Mouse (Mus musculus) monocyte, adult 59 days (primary cell): Measurements from ENCODE around the gene Kif2a. TPM values are rescaled to one million over a fixed set of nuclear protein-coding genes. Genes with fewer than 3 reads are reported as not detected.

Source experiments
- total RNA-seq, 2 experiments: library from RNA; stranded (reverse); gene quantifications; one replicate each; pipeline ENCODE4 v1.2.4; 2023

Gene Kif2a
- total RNA-seq: 10 to 100 TPM; 49.1 to 52.1 TPM

GRCm38 (mm10) chr13:107021461-107022265, at the start of gene Kif2a:
Gene Kif2a, minus strand, starts transcription at chr13:107022126.

DNA sequence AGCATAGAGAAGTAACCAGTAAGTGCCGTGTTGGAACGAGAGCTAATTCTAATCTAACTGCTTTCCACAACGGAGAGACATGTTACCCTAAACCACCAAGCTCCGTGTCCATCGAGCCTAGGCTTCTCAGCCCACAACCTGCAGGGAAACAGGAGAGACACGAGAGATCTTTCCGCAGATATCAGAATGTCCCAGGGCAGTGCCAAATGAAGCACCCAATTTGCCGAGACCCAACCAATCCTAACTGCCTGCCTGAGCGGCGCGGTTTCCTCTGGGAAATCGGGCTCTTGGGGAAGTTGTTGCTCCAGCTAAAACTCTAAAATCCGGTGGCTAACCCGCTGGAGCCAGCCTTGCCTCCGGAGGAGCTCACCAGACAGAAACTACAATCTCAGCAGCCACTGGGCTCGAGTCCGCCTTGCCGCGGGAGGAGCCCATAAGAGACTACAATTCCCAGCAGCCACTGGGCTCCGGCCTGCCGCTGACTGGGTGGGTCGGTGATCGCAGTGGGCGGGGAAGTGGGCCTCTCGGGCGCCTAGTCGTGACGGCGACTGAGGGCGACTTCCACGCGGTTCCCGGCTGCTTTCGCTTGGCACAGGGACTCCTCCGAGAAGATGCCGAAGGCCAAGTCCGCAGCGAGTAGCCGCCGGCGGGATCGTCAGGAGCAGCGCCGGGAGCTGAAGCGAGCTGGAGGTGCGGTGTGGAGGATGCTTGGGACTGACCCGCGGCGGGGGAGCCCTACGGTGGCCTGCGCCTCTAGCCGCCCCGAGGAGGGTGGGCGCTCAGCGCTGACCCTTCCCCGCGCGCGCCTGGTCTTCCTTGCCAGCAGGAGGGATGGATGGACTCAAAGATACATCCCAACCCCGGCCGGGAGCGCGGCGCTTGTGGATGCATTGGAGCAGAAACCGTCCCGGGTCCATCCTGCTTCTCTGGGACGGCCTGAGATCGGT, 75.1 kb downstream of the Kif2a start, which contains the start of gene Dimt1:
Gene Dimt1, plus strand, starts transcription at position 534 of the 947 bp plus-strand sequence.

DNA sequence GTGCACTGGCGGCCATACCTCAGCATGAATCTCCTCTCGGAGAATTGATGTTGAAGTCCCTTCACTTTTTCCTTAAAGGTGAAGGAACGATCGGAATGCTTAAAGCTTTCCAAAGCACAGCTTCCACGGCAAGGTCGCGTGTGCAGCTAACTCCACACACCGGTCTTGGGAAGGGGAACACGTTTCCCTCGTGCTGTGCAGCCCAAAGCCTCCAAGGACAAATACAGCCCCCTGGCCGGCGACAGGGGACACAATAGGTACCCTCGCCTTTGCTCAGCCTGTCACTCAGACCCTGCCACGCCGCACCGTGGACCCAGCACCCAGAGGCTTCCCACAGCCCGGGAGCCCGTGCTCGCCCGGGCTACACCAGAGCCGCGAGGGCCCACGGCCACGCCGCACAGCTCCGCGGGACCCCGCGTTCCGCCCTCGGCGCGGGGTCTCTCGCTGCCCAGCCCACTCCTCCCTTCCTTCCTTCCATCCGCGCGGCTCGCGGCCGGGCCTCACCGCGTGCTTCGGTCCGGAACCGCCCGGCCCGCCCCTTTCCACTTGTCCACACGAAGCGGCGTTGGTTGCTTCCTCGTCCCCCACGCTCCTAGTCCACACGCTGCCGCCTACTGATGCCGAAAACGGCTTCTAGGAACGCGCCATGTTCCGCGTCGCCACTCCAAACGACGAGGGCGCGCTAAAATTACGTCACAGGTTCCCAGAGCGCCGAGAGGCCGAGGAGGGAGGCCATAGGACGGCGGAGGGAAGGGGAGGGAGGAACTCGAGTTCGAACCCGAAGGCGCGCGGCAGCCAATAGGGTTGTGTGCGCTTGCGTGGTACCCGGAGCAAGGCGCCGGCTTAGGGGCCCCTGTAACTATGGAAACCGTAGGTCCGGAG, 85.4 kb downstream of the Kif2a start, which contains the start of gene Ipo11:
Gene Ipo11, minus strand, starts transcription at position 703 of the 882 bp plus-strand sequence.

Other genes with a start within 250 kb of the Kif2a start
- gene Ipo11, start 85.2 kb downstream of the Kif2a start, total RNA-seq: 10 to 100 TPM; 16.2 to 18.3 TPM
- 10 to 100 TPM; 11.4 to 12.9 TPM for gene Dimt1, start 75.0 kb downstream of the Kif2a start, total RNA-seq